Mouse (Mus musculus) monocyte, adult 59 days (primary cell): Measurements from ENCODE around the gene Cidec. TPM values are rescaled to one million over a fixed set of nuclear protein-coding genes. Genes with fewer than 3 reads are reported as not detected.

Experiments
- total RNA-seq, 2 experiments: library from RNA; stranded (reverse); gene quantifications; one replicate each; pipeline ENCODE4 v1.2.4; 2023

Cidec gene
- total RNA-seq = not detected

GRCm38 (mm10) chr6:113435664-113436205, at the start of gene Cidec:
TSS of gene Cidec (minus strand) at chr6:113435760.

GRCm38 (mm10) chr6:113483100-113483615, 47.6 kb upstream of the Cidec start, which contains the start of gene Creld1:
TSS of gene Creld1 (plus strand) at chr6:113483297.

GRCm38 (mm10) chr6:113471297-113471936, 35.9 kb upstream of the Cidec start, which contains the start of gene Il17rc:
TSS of gene Il17rc (plus strand) at chr6:113471427.

GRCm38 (mm10) chr6:113457952-113458534, 22.5 kb upstream of the Cidec start, which contains the start of gene Il17re:
TSS of gene Il17re (plus strand) at chr6:113458484.

GRCm38 (mm10) chr6:113442442-113443090, 7.0 kb upstream of the Cidec start, which contains the start of gene Jagn1:
TSS of gene Jagn1 (plus strand) at chr6:113442569.

GRCm38 (mm10) chr6:113419199-113419587, 16.4 kb downstream of the Cidec start, which contains the start of gene Rpusd3:
TSS of gene Rpusd3 (minus strand) at chr6:113419340.

GRCm38 (mm10) chr6:113388960-113389359, 46.6 kb downstream of the Cidec start, which contains the start of gene Ttll3:
TSS of gene Ttll3 (plus strand) at chr6:113389260.

GRCm38 (mm10) chr6:113377496-113378385, 57.8 kb downstream of the Cidec start, which contains the start of the genes Tada3 and Arpc4:
TSS of gene Tada3 (minus strand) at chr6:113377883.
TSS of gene Arpc4 (plus strand) at chr6:113378115.

Other genes starting within 250 kb of the Cidec start
- under 1 TPM; 0.34 to 0.58 TPM for gene Lhfpl4, start 240.4 kb downstream of the Cidec start, total RNA-seq
- 10 to 100 TPM; 60.8 to 64.8 TPM for gene Mtmr14, start 197.9 kb downstream of the Cidec start, total RNA-seq
- gene Cpne9, start 153.5 kb downstream of the Cidec start, total RNA-seq = 1 to 10 TPM; 2.2 to 2.4 TPM
- 100 to 1,000 TPM; 146 to 150 TPM for gene Brpf1, start 128.6 kb downstream of the Cidec start, total RNA-seq
- 10 to 100 TPM; 13.3 to 15.0 TPM for gene Ogg1, start 108.8 kb downstream of the Cidec start, total RNA-seq
- gene Camk1, start 91.8 kb downstream of the Cidec start, total RNA-seq = 10 to 100 TPM; 54.0 to 54.8 TPM
- gene Tada3, start 57.9 kb downstream of the Cidec start, total RNA-seq = 10 to 100 TPM; 23.0 to 23.8 TPM
- 100 to 1,000 TPM; 479 to 494 TPM for gene Arpc4, start 57.6 kb downstream of the Cidec start, total RNA-seq
- 10 to 100 TPM; 47.8 to 48.0 TPM for gene Ttll3, start 46.5 kb downstream of the Cidec start, total RNA-seq
- gene Rpusd3, start 16.4 kb downstream of the Cidec start, total RNA-seq = 1 to 10 TPM; 1.6 to 1.9 TPM
- 10 to 100 TPM; 19.0 to 19.3 TPM for gene Jagn1, start 6.8 kb upstream of the Cidec start, total RNA-seq
- 1 to 10 TPM in 1 of 2 experiments, under 1 TPM in 1; 0.68 to 1.2 TPM for gene Il17re, start 22.7 kb upstream of the Cidec start, total RNA-seq
- 1 to 10 TPM in 1 of 2 experiments, under 1 TPM in 1; 0.81 to 2.6 TPM for gene Il17rc, start 35.7 kb upstream of the Cidec start, total RNA-seq
- 10 to 100 TPM in 1 of 2 experiments, 1 to 10 TPM in 1; 7.7 to 10.1 TPM for gene Creld1, start 47.5 kb upstream of the Cidec start, total RNA-seq
- gene Prrt3, start 66.2 kb upstream of the Cidec start, total RNA-seq = under 1 TPM in 1 of 2 experiments, not detected in 1; 0.24 TPM
- gene Emc3, start 95.9 kb upstream of the Cidec start, total RNA-seq = 10 to 100 TPM; 63.3 to 67.2 TPM
- 1 to 10 TPM in 1 of 2 experiments, under 1 TPM in 1; 0.58 to 1.4 TPM for gene Fancd2, start 95.9 kb upstream of the Cidec start, total RNA-seq
- not detected for gene Fancd2os, start 165.0 kb upstream of the Cidec start, total RNA-seq
- 100 to 1,000 TPM; 186 to 199 TPM for gene Brk1, start 169.0 kb upstream of the Cidec start, total RNA-seq
- 10 to 100 TPM; 25.7 to 32.5 TPM for gene Vhl, start 188.2 kb upstream of the Cidec start, total RNA-seq
- gene Irak2, start 202.7 kb upstream of the Cidec start, total RNA-seq = 100 to 1,000 TPM; 168 to 234 TPM